Comparison of ENCODE assay signal across 8 mouse cellular contexts in the genomic region with DNA sequence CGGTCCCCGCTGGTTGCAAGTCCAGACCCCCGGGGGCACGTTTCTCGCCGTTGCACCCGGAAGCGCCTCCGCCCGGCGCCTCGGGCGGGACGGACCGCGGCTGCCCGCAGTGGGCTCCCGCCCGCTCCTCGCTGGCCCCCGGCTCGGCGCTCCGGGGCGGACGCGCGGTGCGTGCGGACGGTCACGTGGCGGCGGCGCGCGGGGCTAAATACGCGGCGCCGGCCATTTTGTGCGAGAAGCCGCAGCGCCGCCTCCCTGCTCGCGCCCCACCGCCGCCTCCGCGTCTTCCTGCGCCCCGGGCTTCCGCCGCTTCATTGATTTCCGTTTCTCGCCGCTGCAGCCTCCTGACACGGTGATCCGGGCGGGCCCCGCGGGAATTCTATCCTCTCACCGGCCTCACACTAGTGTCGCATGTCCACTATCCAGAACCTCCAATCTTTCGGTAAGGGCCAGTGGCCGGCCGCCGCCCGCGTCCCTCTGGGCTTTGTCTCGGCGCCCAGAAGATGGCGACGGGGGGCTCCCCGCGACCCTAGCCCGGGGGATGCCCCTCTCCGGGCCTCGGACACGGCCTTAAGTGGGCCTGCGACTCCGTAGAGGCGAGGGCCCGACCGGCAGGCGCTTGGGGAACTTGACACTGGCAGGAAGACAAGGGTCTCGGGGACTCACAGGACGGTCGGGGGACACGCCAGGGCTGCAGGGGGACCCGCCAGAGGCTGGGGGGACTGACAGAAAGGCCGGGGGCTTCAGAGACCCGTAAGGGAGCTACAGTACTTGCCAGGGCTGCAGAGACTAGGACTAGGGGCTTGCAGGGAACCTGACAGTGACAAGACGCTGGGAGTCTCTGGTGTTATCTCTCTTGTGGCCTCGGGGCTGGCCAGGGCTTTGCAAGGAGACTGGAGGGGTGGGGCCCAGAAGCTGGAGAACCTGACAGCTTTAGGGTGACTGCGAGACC. TPM values are rescaled to one million over a fixed set of nuclear protein-coding genes. Genes with fewer than 3 reads are reported as not detected.
A peak's percentile ranks its signal among the peaks of the same experiment; 100 is the strongest.
DNase-seq lines count a peak whose midpoint lies in the region; ATAC-seq and TF ChIP-seq lines count a peak whose summit lies in the region.

No protein-coding gene starts in this region.

- WGBS in forebrain, embryonic 16.5 days: under 1% methylated on average over 97 of the region's 97 CpGs
- WGBS in lung, embryonic 14.5 days: under 1% methylated on average over 73 of the region's 97 CpGs
- under 1% methylated on average over 97 of the region's 97 CpGs for WGBS in olfactory bulb, adult 2 months
- WGBS in thymus, adult 2 months: under 1% methylated on average over 86 of the region's 97 CpGs

- TF ChIP-seq CTCF in lung, embryonic 14.5 days (IDR thresholded peaks at IDR 0.05; ENCODE audit: low read depth): no peak
- TF ChIP-seq CTCF in olfactory bulb, adult 2 months (IDR thresholded peaks at IDR 0.05; ENCODE audit: insufficient read depth, low read depth, low read length): no peak
- no peak for TF ChIP-seq CTCF in thymus, adult 2 months (IDR thresholded peaks at IDR 0.05; ENCODE audit: borderline replicate concordance, control insufficient read depth, extremely low read depth, insufficient read depth, low read length, poor library complexity)

- peak overlapping the region; percentile 100 for H3K4me3 ChIP-seq in forebrain, embryonic 16.5 days (replicated peaks; ENCODE audit: low read length)
- peak overlapping the region; percentile 100 for H3K4me3 ChIP-seq in lung, embryonic 14.5 days (ENCODE audit: low read depth, low read length)
- peak overlapping the region; percentile 82 for H3K4me3 ChIP-seq in olfactory bulb, adult 2 months (ENCODE audit: insufficient read depth, low read depth, low read length)
- peak overlapping the region; percentile 93 for H3K4me3 ChIP-seq in thymus, adult 2 months (ENCODE audit: control insufficient read depth, insufficient read depth, low read length)

- peaks cover 34% of the 10 kb centered on the region for H3K4me1 ChIP-seq in forebrain, embryonic 16.5 days (replicated peaks; ENCODE audit: control insufficient read depth, insufficient read depth, low read length)
- peaks cover 5% of the 10 kb centered on the region; the same call in 1 of the 2 replicates for H3K4me1 ChIP-seq in lung, embryonic 14.5 days (ENCODE audit: insufficient read depth)
- peaks cover 10% of the 10 kb centered on the region for H3K4me1 ChIP-seq in olfactory bulb, adult 2 months (ENCODE audit: control insufficient read depth, insufficient read depth, low read length)
- H3K4me1 ChIP-seq in thymus, adult 2 months (replicated peaks; ENCODE audit: control insufficient read depth, insufficient read depth, low read length): peaks cover 9% of the 10 kb centered on the region

- DNase-seq in ES-CJ7 (ENCODE audit: low read depth, low spot score): peak; percentile 50
- DNase-seq in cerebellum, adult 11-12 months: peak; percentile 85
- DNase-seq in heart, postnatal 4 days: peak; percentile 82
- DNase-seq in layer of hippocampus, adult 8-10 months (ENCODE audit: low spot score in 2 of 2): peak; percentile 52 to 77
- peak; percentile 92 for DNase-seq in lung, embryonic 14.5 days
- peak; percentile 83 for DNase-seq in thymus, adult 2 months

- ATAC-seq in forebrain, embryonic 16.5 days: peak; percentile 82
- ATAC-seq in lung, embryonic 14.5 days (ENCODE audit: insufficient read depth): peak; percentile 86

- no peaks in the 10 kb centered on the region for H3K9me3 ChIP-seq in forebrain, embryonic 16.5 days (ENCODE audit: control insufficient read depth, low read length)
- H3K9me3 ChIP-seq in lung, embryonic 14.5 days (ENCODE audit: low read depth, low read length): no peaks in the 10 kb centered on the region

- no peaks in the 10 kb centered on the region for H3K27me3 ChIP-seq in forebrain, embryonic 16.5 days (replicated peaks; ENCODE audit: control insufficient read depth, insufficient read depth, low read length)
- no peaks in the 10 kb centered on the region for H3K27me3 ChIP-seq in lung, embryonic 14.5 days (ENCODE audit: insufficient read depth, low read length)
- no peaks in the 10 kb centered on the region for H3K27me3 ChIP-seq in thymus, adult 2 months (ENCODE audit: control insufficient read depth, insufficient read depth, low read length)

- peak overlapping the region; percentile 84 for H3K4me2 ChIP-seq in forebrain, embryonic 16.5 days (ENCODE audit: low read length)
- peak overlapping the region; percentile 77 for H3K4me2 ChIP-seq in lung, embryonic 14.5 days

- peak overlapping the region; percentile 92 for H3K27ac ChIP-seq in forebrain, embryonic 16.5 days (ENCODE audit: low read length)
- peak overlapping the region; percentile 94 for H3K27ac ChIP-seq in lung, embryonic 14.5 days (ENCODE audit: low read depth)
- peak overlapping the region; percentile 68 for H3K27ac ChIP-seq in olfactory bulb, adult 2 months (ENCODE audit: insufficient read depth, low read depth, low read length)
- H3K27ac ChIP-seq in thymus, adult 2 months (ENCODE audit: control insufficient read depth, insufficient read depth, low read length): peak overlapping the region; percentile 71

- peak overlapping the region; percentile 100 for H3K9ac ChIP-seq in forebrain, embryonic 16.5 days (replicated peaks; ENCODE audit: low read depth, low read length)
- H3K9ac ChIP-seq in lung, embryonic 14.5 days: peak overlapping the region; percentile 100

- peaks cover 19% of the 10 kb centered on the region for H3K36me3 ChIP-seq in forebrain, embryonic 16.5 days (ENCODE audit: control insufficient read depth, insufficient read depth)
- peaks cover 27% of the 10 kb centered on the region for H3K36me3 ChIP-seq in lung, embryonic 14.5 days (ENCODE audit: insufficient read depth)
- H3K36me3 ChIP-seq in thymus, adult 2 months (ENCODE audit: control insufficient read depth, insufficient read depth, low read length): peaks cover 18% of the 10 kb centered on the region

- peak; percentile 82 for TF ChIP-seq POLR2A in olfactory bulb, adult 2 months (IDR thresholded peaks at IDR 0.05; ENCODE audit: insufficient read depth, low read depth, low read length)
- TF ChIP-seq POLR2A in thymus, adult 2 months (IDR thresholded peaks at IDR 0.05; ENCODE audit: control insufficient read depth, extremely low read depth, insufficient read depth, low read length, poor library complexity): peak; percentile 65; the same call in 1 of the 2 replicates

RNA-seq across cellular contexts. Expression of a gene that starts 0.6 kb away (rescaled TPM):
- polyA plus RNA-seq in forebrain, embryonic 16.5 days (2015; fragmentation: Nextera tagmentation; extraction: Ambion mirVana): 438 and 515 TPM in 2 replicates
- total RNA-seq in heart, postnatal 4 days (2021): 10 to 100 TPM; 64.6 to 68.6 TPM
- total RNA-seq in layer of hippocampus, adult 8-10 months (2022): 100 to 1,000 TPM; 173 to 207 (median 189) TPM
- 195 and 196 TPM in 2 replicates for polyA plus RNA-seq in lung, embryonic 14.5 days (2014; fragmentation: Nextera tagmentation; extraction: Ambion mirVana)
- polyA plus RNA-seq in olfactory bulb, adult 2 months (2012; ENCODE audit: insufficient read depth, insufficient read length, low replicate concordance, missing spikeins): not detected in 2 replicates
- 94.4 and 113 TPM in 2 replicates for polyA plus RNA-seq in thymus, adult 2 months (2012; rRNA removed)

RNA-seq across cellular contexts. Expression of a gene that starts 46.9 kb away (rescaled TPM):
- polyA plus RNA-seq in forebrain, embryonic 16.5 days (2015; fragmentation: Nextera tagmentation; extraction: Ambion mirVana): 2.3 and 2.6 TPM in 2 replicates
- total RNA-seq in heart, postnatal 4 days (2021): under 1 TPM; 0.07 to 0.09 TPM
- 1 to 10 TPM; 7.1 to 9.9 (median 8.4) TPM for total RNA-seq in layer of hippocampus, adult 8-10 months (2022)
- polyA plus RNA-seq in lung, embryonic 14.5 days (2014; fragmentation: Nextera tagmentation; extraction: Ambion mirVana): 14.9 TPM in 2 replicates
- polyA plus RNA-seq in olfactory bulb, adult 2 months (2012; ENCODE audit: insufficient read depth, insufficient read length, low replicate concordance, missing spikeins): not detected in 2 replicates
- polyA plus RNA-seq in thymus, adult 2 months (2012; rRNA removed): 2.0 TPM in 2 replicates

Comparison
In these comparisons a context has a peak if more than half of its experiments do, and no peak if none do; other contexts are left out.
1. Peak in every context shown above with its lines: DNase-seq, ATAC-seq, H3K4me3 ChIP-seq and H3K27ac ChIP-seq.
2. RNA of a gene that starts 0.6 kb away (polyA plus RNA-seq): 438 to 515 TPM in forebrain, embryonic 16.5 days, 195 to 196 TPM in lung, embryonic 14.5 days and 94.4 to 113 TPM in thymus, adult 2 months; not detected in olfactory bulb, adult 2 months; every median in the first group is over 10 times any median in the second.